In genomic region chr2:14073008-14073361, GRCm38 (mm10) we compare ENCODE assay signal across 8 mouse cellular contexts. TPM values are rescaled to one million over a fixed set of nuclear protein-coding genes. Genes with fewer than 3 reads are reported as not detected.
DNase-seq lines count a peak whose midpoint lies in the region; ATAC-seq and TF ChIP-seq lines count a peak whose summit lies in the region.

No protein-coding gene starts in this region.

- no peak for ATAC-seq in forebrain, embryonic 16.5 days

- no peak for DNase-seq in gastrocnemius, adult 2 months
- DNase-seq in gastrocnemius, postnatal 25 days: no peak
- peak; percentile 3 for DNase-seq in lung, postnatal 14 days
- DNase-seq in adrenal gland, adult 8-10 months: no peak
- no peak for DNase-seq in adrenal gland, adult 2 months
- DNase-seq in thymus, adult 18-20 months: no peak

- H3K4me3 ChIP-seq in gastrocnemius, adult 2 months: peak overlapping the region; percentile 80
- H3K4me3 ChIP-seq in E14TG2a.4 (replicated peaks; ENCODE audit: low read length): peak overlapping the region; percentile 97
- peak overlapping the region; percentile 97 for H3K4me3 ChIP-seq in forebrain, embryonic 16.5 days (replicated peaks; ENCODE audit: low read length)

- peak overlapping the region; percentile 81 for H3K4me2 ChIP-seq in forebrain, embryonic 16.5 days (ENCODE audit: low read length)

- no peaks in the 10 kb centered on the region for H3K9me3 ChIP-seq in E14TG2a.4 (ENCODE audit: low read length)
- H3K9me3 ChIP-seq in forebrain, embryonic 16.5 days (ENCODE audit: control insufficient read depth, low read length): no peaks in the 10 kb centered on the region

- peak overlapping the region; percentile 99 for H3K9ac ChIP-seq in forebrain, embryonic 16.5 days (replicated peaks; ENCODE audit: low read depth, low read length)

- no peak for TF ChIP-seq CTCF in gastrocnemius, adult 2 months (IDR thresholded peaks at IDR 0.05)
- TF ChIP-seq CTCF in E14TG2a.4 (conservative IDR thresholded peaks at IDR 0.05; ENCODE audit: low read length): no peak

- peak overlapping the region; percentile 99 for H3K27ac ChIP-seq in gastrocnemius, adult 2 months
- peak overlapping the region; percentile 98 for H3K27ac ChIP-seq in forebrain, embryonic 16.5 days (ENCODE audit: low read length)

- H3K27me3 ChIP-seq in E14TG2a.4 (ENCODE audit: insufficient read depth, low read length): no peaks in the 10 kb centered on the region
- no peaks in the 10 kb centered on the region for H3K27me3 ChIP-seq in forebrain, embryonic 16.5 days (replicated peaks; ENCODE audit: control insufficient read depth, insufficient read depth, low read length)

- intact Hi-C loops in gastrocnemius, adult 2 months (cut with DNase I): loop anchor here (2.0 kb wide), 1 partner anchor 16 kb away; the partner anchor contains the start of gene Hacd1

- WGBS in forebrain, embryonic 16.5 days: 13% methylated on average over 8 of the region's 8 CpGs

- H3K4me1 ChIP-seq in E14TG2a.4 (replicated peaks; ENCODE audit: low read depth, low read length): peaks cover 24% of the 10 kb centered on the region
- peaks cover 21% of the 10 kb centered on the region for H3K4me1 ChIP-seq in forebrain, embryonic 16.5 days (replicated peaks; ENCODE audit: control insufficient read depth, insufficient read depth, low read length)

- no peaks in the 10 kb centered on the region for H3K36me3 ChIP-seq in E14TG2a.4 (ENCODE audit: insufficient read depth, low read length)
- no peaks in the 10 kb centered on the region for H3K36me3 ChIP-seq in forebrain, embryonic 16.5 days (ENCODE audit: control insufficient read depth, insufficient read depth)

RNA-seq across cellular contexts. Expression of gene Stam, which starts 0.9 kb away (rescaled TPM):
- 10 to 100 TPM; 19.9 to 25.2 TPM for total RNA-seq in gastrocnemius, adult 2 months (2021)
- total RNA-seq in gastrocnemius, postnatal 25 days (2021): 10 to 100 TPM; 17.6 to 18.7 TPM
- polyA plus RNA-seq in forebrain, embryonic 16.5 days (2015; fragmentation: Nextera tagmentation; extraction: Ambion mirVana): 141 TPM in 2 replicates
- total RNA-seq in adrenal gland, adult 8-10 months (2022): 10 to 100 TPM; 50.2 to 57.1 (median 53.4) TPM
- total RNA-seq in adrenal gland, adult 2 months (2021): 10 to 100 TPM; 49.0 to 52.6 TPM
- 19.4 and 30.4 TPM in 2 replicates for polyA plus RNA-seq in adrenal gland, adult 2 months (2012; rRNA removed)

RNA-seq across cellular contexts. Expression of gene Hacd1, which starts 17.1 kb away (rescaled TPM):
- 100 to 1,000 TPM; 103 to 105 TPM for total RNA-seq in gastrocnemius, adult 2 months (2021)
- 100 to 1,000 TPM; 247 to 255 TPM for total RNA-seq in gastrocnemius, postnatal 25 days (2021)
- polyA plus RNA-seq in forebrain, embryonic 16.5 days (2015; fragmentation: Nextera tagmentation; extraction: Ambion mirVana): 57.2 and 58.4 TPM in 2 replicates
- 10 to 100 TPM in 3 of 4 experiments, 1 to 10 TPM in 1; 9.2 to 26.6 (median 14.7) TPM for total RNA-seq in adrenal gland, adult 8-10 months (2022)
- total RNA-seq in adrenal gland, adult 2 months (2021): 10 to 100 TPM; 23.3 to 35.1 TPM
- 37.2 and 41.8 TPM in 2 replicates for polyA plus RNA-seq in adrenal gland, adult 2 months (2012; rRNA removed)
